ENCODE assay signal across 8 mouse cellular contexts in the genomic region with DNA sequence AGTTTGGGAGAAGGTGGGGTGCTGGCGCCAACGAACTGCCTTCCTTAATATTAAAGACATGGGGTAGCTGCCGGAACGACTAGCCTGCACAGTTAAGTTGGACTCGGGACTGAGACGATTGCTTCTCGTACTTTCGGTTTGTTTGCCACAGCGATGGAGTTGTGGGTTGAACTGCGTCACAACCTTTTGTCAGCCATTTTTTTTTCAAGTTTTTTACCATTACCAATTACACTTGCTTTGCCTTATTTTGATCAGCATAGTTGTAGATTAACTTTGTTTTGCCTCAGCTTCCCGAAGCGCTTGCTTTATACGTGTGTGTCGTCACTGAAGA. TPM values are rescaled to one million over a fixed set of nuclear protein-coding genes. Genes with fewer than 3 reads are reported as not detected.
DNase-seq lines count a peak whose midpoint lies in the region; ATAC-seq and TF ChIP-seq lines count a peak whose summit lies in the region.

No protein-coding gene starts in this region.

- no peak for ATAC-seq in kidney, embryonic 15.5 days (replicated peaks; ENCODE audit: low FRiP score)
- ATAC-seq in midbrain, postnatal 0 days (ENCODE audit: low FRiP score) = no peak; the same call in 1 of the 2 replicates

- DNase-seq in kidney, postnatal 10 days = no peak
- DNase-seq in induced T-regulatory cell, adult 2 months (ENCODE audit: low read depth) = peak; percentile 94
- no peak for DNase-seq in midbrain, postnatal 0 days (ENCODE audit: low spot score)
- no peak for DNase-seq in gastrocnemius, postnatal 25 days
- no peak for DNase-seq in yolk sac, embryonic 10.5 days (ENCODE audit: low spot score)
- no peak for DNase-seq in thymus, adult 18-20 months

- H3K27me3 ChIP-seq in kidney, embryonic 15.5 days = no peaks in the 10 kb centered on the region
- H3K27me3 ChIP-seq in midbrain, postnatal 0 days (ENCODE audit: insufficient read depth, low read length) = no peaks in the 10 kb centered on the region

- H3K4me3 ChIP-seq in kidney, embryonic 15.5 days (replicated peaks) = peak overlapping the region; percentile 61
- peak overlapping the region; percentile 81 for H3K4me3 ChIP-seq in brown adipose tissue, adult 24 weeks (ENCODE audit: insufficient read depth, low read depth, low read length)
- peak overlapping the region; percentile 56 for H3K4me3 ChIP-seq in midbrain, postnatal 0 days (ENCODE audit: low read depth, low read length)

- H3K36me3 ChIP-seq in kidney, embryonic 15.5 days = no peaks in the 10 kb centered on the region
- no peaks in the 10 kb centered on the region for H3K36me3 ChIP-seq in midbrain, postnatal 0 days (ENCODE audit: insufficient read depth, low read length)

- H3K9me3 ChIP-seq in kidney, embryonic 15.5 days (replicated peaks) = no peaks in the 10 kb centered on the region
- no peaks in the 10 kb centered on the region for H3K9me3 ChIP-seq in midbrain, postnatal 0 days (ENCODE audit: low read length)

- peak overlapping the region; percentile 80 for H3K9ac ChIP-seq in kidney, embryonic 15.5 days
- peak overlapping the region; percentile 55; the same call in 1 of the 2 replicates for H3K9ac ChIP-seq in midbrain, postnatal 0 days (replicated peaks; ENCODE audit: low read length, poor library complexity, severe bottlenecking)

- under 1% methylated on average over 14 of the region's 14 CpGs for WGBS in kidney, embryonic 15.5 days
- 1% methylated on average over 14 of the region's 14 CpGs for WGBS in midbrain, postnatal 0 days

- peaks cover 19% of the 10 kb centered on the region for H3K4me1 ChIP-seq in kidney, embryonic 15.5 days
- no peaks in the 10 kb centered on the region for H3K4me1 ChIP-seq in brown adipose tissue, adult 24 weeks (ENCODE audit: control insufficient read depth, insufficient read depth, insufficient read length, low read length)
- H3K4me1 ChIP-seq in midbrain, postnatal 0 days (ENCODE audit: insufficient read depth, low read length) = no peaks in the 10 kb centered on the region

- H3K4me2 ChIP-seq in kidney, embryonic 15.5 days = peak overlapping the region; percentile 89
- H3K4me2 ChIP-seq in midbrain, postnatal 0 days (ENCODE audit: low read depth, low read length, poor library complexity, severe bottlenecking) = peak overlapping the region; percentile 99

- TF ChIP-seq CTCF in midbrain, postnatal 0 days (IDR thresholded peaks at IDR 0.05) = no peak

- H3K27ac ChIP-seq in kidney, embryonic 15.5 days = peak overlapping the region; percentile 100
- peak overlapping the region; percentile 97 for H3K27ac ChIP-seq in brown adipose tissue, adult 24 weeks (replicated peaks; ENCODE audit: low read depth, low read length)
- peak overlapping the region; percentile 44 for H3K27ac ChIP-seq in midbrain, postnatal 0 days (ENCODE audit: low read depth, low read length)

RNA-seq across cellular contexts. Expression of gene Hist1h1c, which starts 1.3 kb away (rescaled TPM):
- 24.1 and 27.2 TPM in 2 replicates for polyA plus RNA-seq in kidney, embryonic 15.5 days (2015; fragmentation: Nextera tagmentation; extraction: Ambion mirVana)
- 112 and 175 TPM in 2 replicates for polyA plus RNA-seq in brown adipose tissue, adult 24 weeks (2012; ENCODE audit: insufficient read depth, insufficient read length, missing spikeins)
- total RNA-seq in midbrain, postnatal 0 days (2014; rRNA removed) = 243 and 275 TPM in 2 replicates
- 26.1 and 26.5 TPM in 2 replicates for polyA plus RNA-seq in midbrain, postnatal 0 days (2015; fragmentation: Nextera tagmentation; extraction: Ambion mirVana)
- total RNA-seq in gastrocnemius, postnatal 25 days (2021) = 100 to 1,000 TPM; 156 to 159 TPM

RNA-seq across cellular contexts. Expression of gene Hist1h3c, which starts 5.5 kb away (rescaled TPM):
- polyA plus RNA-seq in kidney, embryonic 15.5 days (2015; fragmentation: Nextera tagmentation; extraction: Ambion mirVana) = 12.6 and 13.5 TPM in 2 replicates
- polyA plus RNA-seq in brown adipose tissue, adult 24 weeks (2012; ENCODE audit: insufficient read depth, insufficient read length, missing spikeins) = not detected in 2 replicates
- total RNA-seq in midbrain, postnatal 0 days (2014; rRNA removed) = 206 and 420 TPM in 2 replicates
- polyA plus RNA-seq in midbrain, postnatal 0 days (2015; fragmentation: Nextera tagmentation; extraction: Ambion mirVana) = not detected in 2 replicates
- total RNA-seq in gastrocnemius, postnatal 25 days (2021) = 1 to 10 TPM; 5.0 to 7.1 TPM

RNA-seq across cellular contexts. Expression of gene Hist1h2bb, which starts 6.6 kb away (rescaled TPM):
- polyA plus RNA-seq in kidney, embryonic 15.5 days (2015; fragmentation: Nextera tagmentation; extraction: Ambion mirVana) = 3.8 and 4.5 TPM in 2 replicates
- not detected in 2 replicates for polyA plus RNA-seq in brown adipose tissue, adult 24 weeks (2012; ENCODE audit: insufficient read depth, insufficient read length, missing spikeins)
- total RNA-seq in midbrain, postnatal 0 days (2014; rRNA removed) = 491 and 821 TPM in 2 replicates
- polyA plus RNA-seq in midbrain, postnatal 0 days (2015; fragmentation: Nextera tagmentation; extraction: Ambion mirVana) = 0.61 TPM in 1 of 2 replicates, not detected in the other
- 10 to 100 TPM in 1 of 2 experiments, 1 to 10 TPM in 1; 5.9 to 10.7 TPM for total RNA-seq in gastrocnemius, postnatal 25 days (2021)

RNA-seq across cellular contexts. Expression of gene Hist1h2ab, which starts 11.0 kb away (rescaled TPM):
- 39.2 and 44.8 TPM in 2 replicates for polyA plus RNA-seq in kidney, embryonic 15.5 days (2015; fragmentation: Nextera tagmentation; extraction: Ambion mirVana)
- polyA plus RNA-seq in brown adipose tissue, adult 24 weeks (2012; ENCODE audit: insufficient read depth, insufficient read length, missing spikeins) = not detected in 2 replicates
- total RNA-seq in midbrain, postnatal 0 days (2014; rRNA removed) = 98.5 and 290 TPM in 2 replicates
- polyA plus RNA-seq in midbrain, postnatal 0 days (2015; fragmentation: Nextera tagmentation; extraction: Ambion mirVana) = 2.1 and 2.4 TPM in 2 replicates
- 10 to 100 TPM in 1 of 2 experiments, 1 to 10 TPM in 1; 9.5 to 11.0 TPM for total RNA-seq in gastrocnemius, postnatal 25 days (2021)

RNA-seq across cellular contexts. Expression of gene Hist1h3b, which starts 12.2 kb away (rescaled TPM):
- 10.8 and 11.3 TPM in 2 replicates for polyA plus RNA-seq in kidney, embryonic 15.5 days (2015; fragmentation: Nextera tagmentation; extraction: Ambion mirVana)
- polyA plus RNA-seq in brown adipose tissue, adult 24 weeks (2012; ENCODE audit: insufficient read depth, insufficient read length, missing spikeins) = not detected in 2 replicates
- total RNA-seq in midbrain, postnatal 0 days (2014; rRNA removed) = 124 and 290 TPM in 2 replicates
- 0.50 and 0.51 TPM in 2 replicates for polyA plus RNA-seq in midbrain, postnatal 0 days (2015; fragmentation: Nextera tagmentation; extraction: Ambion mirVana)
- total RNA-seq in gastrocnemius, postnatal 25 days (2021) = 10 to 100 TPM in 1 of 2 experiments, 1 to 10 TPM in 1; 9.6 to 17.3 TPM

Comparison
In these comparisons a context has a peak if more than half of its experiments do, and no peak if none do; other contexts are left out.
1. H3K27ac ChIP-seq: peak in every context shown above with its lines; median percentile 100 in kidney, embryonic 15.5 days; 97 in brown adipose tissue, adult 24 weeks; 44 in midbrain, postnatal 0 days.
2. RNA of gene Hist1h3c, which starts 5.5 kb away (polyA plus RNA-seq): 12.6 to 13.5 TPM in kidney, embryonic 15.5 days; not detected in midbrain, postnatal 0 days and not detected in brown adipose tissue, adult 24 weeks; every median in the first group is over 10 times any median in the second.
3. Peak in every context shown above with its lines, with median percentiles within 50 percentile points of each other: H3K4me3 ChIP-seq.